Mouse (Mus musculus) cerebellum, adult 2 months (tissue): Measurements from ENCODE around the gene Zfp358. TPM values are rescaled to one million over a fixed set of nuclear protein-coding genes. Genes with fewer than 3 reads are reported as not detected.

Experiments used
- DNase-seq, 2 experiments: peaks; one replicate each; pipeline ENCODE4 v3.0.0; 2021
- H3K27ac ChIP-seq: fragments of 200-500 bp; 2 replicates; pipeline ENCODE4 v1.5.1; 2012; ENCODE audit warnings: low read length, control low read depth, inconsistent platforms; ENCODE audit not compliant: insufficient read depth
- H3K27me3 ChIP-seq: fragments of 200-500 bp; 2 replicates; pipeline ENCODE4 v1.6.1; 2012; ENCODE audit warnings: inconsistent platforms, mild to moderate bottlenecking, low read length, moderate library complexity; ENCODE audit not compliant: control insufficient read depth, insufficient read depth
- H3K4me1 ChIP-seq: fragments of 200-500 bp; 2 replicates; pipeline ENCODE4 v1.6.1; 2011; ENCODE audit warnings: low read length; ENCODE audit not compliant: control insufficient read depth, insufficient read depth
- H3K4me3 ChIP-seq: fragments of 200-500 bp; replicated peaks from 2 replicates; pipeline ENCODE3; 2011; ENCODE audit warnings: mild to moderate bottlenecking, low read depth, low read length, control low read depth; ENCODE audit not compliant: insufficient read depth
- CTCF ChIP-seq: fragments of 200-500 bp; IDR thresholded peaks from 2 replicates; pipeline ENCODE4 v1.5.1; 2011; ENCODE audit warnings: low read depth, mild to moderate bottlenecking, control low read depth, low read length, moderate library complexity, borderline replicate concordance; ENCODE audit not compliant: insufficient read depth
- POLR2A ChIP-seq: fragments of 200-500 bp; IDR thresholded peaks from 2 replicates; pipeline ENCODE4 v1.6.1; 2011; ENCODE audit warnings: low read length, control low read depth, borderline replicate concordance; ENCODE audit not compliant: insufficient read depth
- WGBS: fragments of 180-500 bp; shearing (Covaris S2); methylation state at CpG from one replicate; pipeline ENCODE4 v1.1.7; 2018; 5-methylcytosine and 5-hydroxymethylcytosine counted together
- polyA plus RNA-seq: library from polyadenylated mRNA; depleted of rRNA; stranded (reverse); fragments of >200 nt; gene quantifications from 2 replicates; pipeline ENCODE4 v1.2.3, GENCODE M21; 2012

Zfp358 gene
- polyA plus RNA-seq, 1 experiment: 49.6 TPM

DNA sequence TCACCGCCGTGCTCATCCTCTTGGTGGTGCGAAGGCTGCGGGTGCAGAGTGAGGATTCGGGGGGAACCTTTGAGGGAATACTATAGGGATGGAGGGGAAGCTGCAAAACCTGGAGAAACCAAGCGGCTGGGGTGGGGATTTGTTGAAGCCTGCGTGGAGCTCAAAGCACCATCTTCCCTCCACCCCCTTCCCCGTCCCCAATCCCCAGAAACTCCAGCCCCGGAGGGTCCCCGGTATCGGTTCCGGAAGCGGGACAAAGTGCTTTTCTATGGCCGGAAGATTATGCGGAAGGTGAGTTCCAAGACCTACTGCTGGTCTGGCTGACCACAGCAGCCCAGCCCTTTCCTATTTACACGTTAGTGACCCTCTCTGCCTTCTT lies 24.2 kb downstream of the Zfp358 start:
- 5% methylated on average over 16 of the region's 16 CpGs for WGBS
- Histone ChIP-seq H3K4me3 (peak overlapping the region; percentile 88), H3K27me3 (no peaks in the 10 kb centered on the region), H3K27ac (0 out of 2 replicates have a peak overlapping the region, but pooled peaks have one; percentile 5), H3K4me1 (peaks cover 6% of the 10 kb centered on the region; the same call in 1 of the 2 replicates)
- peak in 1 of 2 experiments; percentile 37 for DNase-seq
- TF ChIP-seq POLR2A (no peak), CTCF (no peak)

GRCm38 (mm10) chr8:3522007-3522697 lies 29.2 kb downstream of the Zfp358 start:
- TF ChIP-seq POLR2A: no peak
- TF ChIP-seq CTCF: no peak
- Histone ChIP-seq H3K4me3 (no peak overlapping the region), H3K4me1 (no peaks in the 10 kb centered on the region), H3K27me3 (no peaks in the 10 kb centered on the region), H3K27ac (no peak overlapping the region)
- no peak for DNase-seq
- 92% methylated on average over 13 of the region's 13 CpGs for WGBS

DNA sequence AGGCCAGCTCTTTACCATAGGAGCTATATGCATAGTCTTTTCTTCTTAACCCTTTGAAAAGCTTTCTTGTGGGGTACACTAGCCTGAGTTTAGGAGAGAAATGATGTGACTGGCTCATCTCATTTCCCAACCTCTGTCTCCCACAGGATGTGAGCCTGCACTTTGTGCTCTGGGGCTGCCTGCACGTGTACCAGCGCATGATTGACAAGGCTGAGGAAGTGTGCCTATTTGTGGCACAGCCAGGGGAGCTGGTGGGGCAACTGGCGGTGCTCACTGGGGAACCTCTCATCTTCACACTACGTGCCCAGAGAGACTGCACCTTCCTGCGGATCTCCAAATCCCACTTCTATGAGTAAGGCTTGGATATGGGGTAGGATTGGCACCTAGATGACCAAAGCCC lies 37.9 kb downstream of the Zfp358 start:
- TF ChIP-seq POLR2A (no peak), CTCF (no peak)
- WGBS: 91% methylated on average over 5 of the region's 5 CpGs
- Histone ChIP-seq H3K27ac (no peak overlapping the region), H3K27me3 (no peaks in the 10 kb centered on the region), H3K4me3 (no peak overlapping the region), H3K4me1 (no peaks in the 10 kb centered on the region)
- no peak for DNase-seq

DNA sequence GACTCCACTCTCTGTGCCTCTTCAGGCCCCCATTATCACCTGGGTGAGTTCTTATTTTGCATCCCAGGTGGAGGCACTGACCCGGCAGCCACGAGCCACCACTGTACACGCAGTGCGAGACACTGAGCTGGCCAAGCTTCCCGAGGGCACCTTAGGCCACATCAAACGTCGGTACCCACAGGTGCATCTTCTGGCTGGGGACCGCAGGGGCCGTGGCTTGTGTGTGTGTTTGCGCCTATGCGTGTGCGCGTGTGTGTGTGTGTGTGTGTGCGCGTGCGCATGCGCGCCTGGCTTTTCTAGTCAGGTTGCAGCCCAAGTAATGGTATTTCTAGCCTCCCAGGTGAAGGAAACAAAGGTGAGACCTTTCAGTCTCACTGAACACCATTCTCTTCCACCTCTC lies 39.0 kb downstream of the Zfp358 start:
- no peaks in the 10 kb centered on the region for H3K4me1 ChIP-seq
- H3K27ac ChIP-seq: no peak overlapping the region
- 95% methylated on average over 18 of the region's 18 CpGs for WGBS
- no peak overlapping the region for H3K4me3 ChIP-seq
- TF ChIP-seq POLR2A (no peak), CTCF (no peak)
- H3K27me3 ChIP-seq: no peaks in the 10 kb centered on the region
- no peak for DNase-seq

GRCm38 (mm10) chr8:3536053-3536841 lies 43.3 kb downstream of the Zfp358 start:
- WGBS: 67% methylated on average over 15 of the region's 15 CpGs
- Histone ChIP-seq H3K27me3 (no peaks in the 10 kb centered on the region), H3K4me1 (no peaks in the 10 kb centered on the region), H3K4me3 (no peak overlapping the region), H3K27ac (no peak overlapping the region)
- TF ChIP-seq CTCF (no peak), POLR2A (no peak)
- no peak for DNase-seq

- Histone ChIP-seq H3K4me3 (no peak overlapping the region), H3K27me3 (no peaks in the 10 kb centered on the region), H3K27ac (no peak overlapping the region), H3K4me1 (no peaks in the 10 kb centered on the region)
- no peak for TF ChIP-seq CTCF
- TF ChIP-seq POLR2A: no peak
- WGBS: 92% methylated on average over 9 of the region's 9 CpGs
- DNase-seq: no peak
Measured at GRCm38 (mm10) chr8:3536940-3537339, 44.0 kb downstream of the Zfp358 start.

DNA sequence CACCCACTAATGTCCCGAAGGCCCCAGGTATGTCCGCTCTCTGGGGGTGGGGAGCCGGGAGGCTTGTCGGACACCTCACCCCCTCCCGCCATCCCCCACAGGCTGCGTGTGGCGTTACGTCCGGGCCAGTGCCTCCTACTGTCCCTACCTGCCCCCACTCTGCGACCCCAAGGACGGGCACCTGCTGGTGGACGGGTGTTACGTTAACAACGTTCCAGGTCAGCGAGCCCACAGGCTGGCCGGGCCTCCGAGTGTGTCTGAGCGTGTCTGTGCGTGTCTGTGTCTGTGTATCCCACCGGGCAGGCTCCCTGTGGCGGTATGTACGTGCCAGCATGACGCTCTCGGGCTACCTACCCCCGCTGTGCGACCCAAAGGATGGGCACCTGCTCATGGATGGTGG lies 44.7 kb downstream of the Zfp358 start:
- Histone ChIP-seq H3K4me1 (no peaks in the 10 kb centered on the region), H3K4me3 (no peak overlapping the region), H3K27ac (no peak overlapping the region), H3K27me3 (no peaks in the 10 kb centered on the region)
- WGBS: 91% methylated on average over 26 of the region's 26 CpGs
- TF ChIP-seq CTCF (no peak), POLR2A (no peak)
- no peak for DNase-seq

GRCm38 (mm10) chr8:3539146-3539545 lies 46.2 kb downstream of the Zfp358 start:
- Histone ChIP-seq H3K4me3 (no peak overlapping the region), H3K27ac (no peak overlapping the region), H3K27me3 (no peaks in the 10 kb centered on the region), H3K4me1 (no peaks in the 10 kb centered on the region)
- WGBS: 84% methylated on average over 7 of the region's 7 CpGs
- TF ChIP-seq CTCF: no peak
- no peak for TF ChIP-seq POLR2A
- DNase-seq: no peak
